Mouse (Mus musculus) liver, adult 2 months (tissue): ENCODE measurements around the gene Fbxo9. TPM values are rescaled to one million over a fixed set of nuclear protein-coding genes. Genes with fewer than 3 reads are reported as not detected.

ENCODE experiments used
- DNase-seq: peaks from one replicate; pipeline ENCODE4 v3.0.0-alpha.2; 2011; ENCODE audit warnings: low read depth, low spot score; ENCODE audit errors: extremely low read depth
- H3K27ac ChIP-seq: fragments of 200-500 bp; replicated peaks from 2 replicates; pipeline ENCODE4 v1.5.1; 2012; ENCODE audit warnings: low read depth, mild to moderate bottlenecking, control low read depth, inconsistent platforms, low read length; ENCODE audit not compliant: insufficient read depth
- H3K27me3 ChIP-seq: fragments of 200-500 bp; 2 replicates; pipeline ENCODE4 v1.6.1; 2012; ENCODE audit warnings: mild to moderate bottlenecking, moderate library complexity, low read length, inconsistent platforms; ENCODE audit not compliant: control insufficient read depth, insufficient read depth
- H3K36me3 ChIP-seq: fragments of 200-500 bp; 2 replicates; pipeline ENCODE4 v1.6.1; 2012; ENCODE audit warnings: low read length, inconsistent platforms; ENCODE audit not compliant: control insufficient read depth, insufficient read depth
- H3K4me1 ChIP-seq: fragments of 200-500 bp; 2 replicates; pipeline ENCODE4 v1.6.1; 2011; ENCODE audit warnings: low read length; ENCODE audit not compliant: control insufficient read depth, insufficient read depth
- H3K4me3 ChIP-seq: fragments of 200-500 bp; 2 replicates; pipeline ENCODE4 v1.5.1; 2011; ENCODE audit warnings: low read depth, mild to moderate bottlenecking, control low read depth, low read length, moderate library complexity; ENCODE audit not compliant: insufficient read depth
- H3K79me2 ChIP-seq: fragments of 200-500 bp; 2 replicates; pipeline ENCODE4 v1.6.1; 2012; ENCODE audit warnings: inconsistent platforms, mild to moderate bottlenecking, low read length, moderate library complexity; ENCODE audit not compliant: control insufficient read depth, insufficient read depth
- H3K9ac ChIP-seq: fragments of 200-500 bp; 2 replicates; pipeline ENCODE4 v1.6.1; 2012; ENCODE audit warnings: low read depth, mild to moderate bottlenecking, control low read depth, inconsistent platforms, low read length
- CTCF ChIP-seq: fragments of 200-500 bp; IDR thresholded peaks from 2 replicates; pipeline ENCODE4 v1.5.1; 2011; ENCODE audit warnings: low read depth, low read length, control low read depth
- POLR2A ChIP-seq: fragments of 200-500 bp; IDR thresholded peaks from 2 replicates; pipeline ENCODE4 v1.6.1; 2011; ENCODE audit warnings: low read length, control low read depth; ENCODE audit not compliant: insufficient read depth; ENCODE audit errors: extremely low read depth
- WGBS: fragments of 180-500 bp; shearing (Covaris S2); methylation state at CpG from one replicate; pipeline ENCODE4 v1.1.7; 2018; 5-methylcytosine and 5-hydroxymethylcytosine counted together
- polyA plus RNA-seq: library from polyadenylated mRNA; depleted of rRNA; stranded (reverse); fragments of >200 nt; gene quantifications from 2 replicates; pipeline ENCODE4 v1.2.3, GENCODE M21; 2012
- total RNA-seq: library from RNA; depleted of rRNA; stranded (reverse); fragments of >200 nt; gene quantifications from 2 replicates; pipeline ENCODE4 v1.2.3, GENCODE M21; 2014

Gene Fbxo9
- total and polyA plus RNA-seq, 2 experiments, result 80.5 to 107 TPM

DNA sequence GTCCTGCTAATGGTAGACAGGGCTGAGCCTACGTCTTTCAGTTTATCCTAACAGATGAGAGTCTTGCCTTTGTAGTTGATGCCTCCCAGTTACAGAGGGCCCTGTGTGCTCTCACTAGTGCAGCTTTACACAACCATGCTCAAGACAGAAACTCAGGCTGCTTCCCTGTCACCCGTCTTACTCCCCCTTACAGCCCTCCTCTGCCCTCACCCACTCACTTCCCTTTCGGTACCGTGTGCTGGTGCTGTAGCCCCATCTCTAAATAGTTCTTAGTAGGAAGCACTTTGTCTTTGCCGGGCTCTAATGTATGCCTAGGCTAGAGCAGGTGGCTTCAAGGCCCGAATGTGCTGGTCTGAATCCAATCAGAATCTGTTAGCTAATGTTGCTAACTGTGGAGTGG lies 15.4 kb upstream of the Fbxo9 start:
- Histone ChIP-seq H3K79me2 (peaks cover 13% of the 10 kb centered on the region; the same call in 1 of the 2 replicates), H3K27me3 (no peaks in the 10 kb centered on the region), H3K9ac (no peak overlapping the region), H3K4me1 (no peaks in the 10 kb centered on the region), H3K4me3 (no peak overlapping the region), H3K36me3 (no peaks in the 10 kb centered on the region), H3K27ac (no peak overlapping the region)
- no peak for DNase-seq
- TF ChIP-seq CTCF, result no peak
- TF ChIP-seq POLR2A, result no peak
- 89% methylated on average over 6 of the region's 6 CpGs for WGBS

DNA sequence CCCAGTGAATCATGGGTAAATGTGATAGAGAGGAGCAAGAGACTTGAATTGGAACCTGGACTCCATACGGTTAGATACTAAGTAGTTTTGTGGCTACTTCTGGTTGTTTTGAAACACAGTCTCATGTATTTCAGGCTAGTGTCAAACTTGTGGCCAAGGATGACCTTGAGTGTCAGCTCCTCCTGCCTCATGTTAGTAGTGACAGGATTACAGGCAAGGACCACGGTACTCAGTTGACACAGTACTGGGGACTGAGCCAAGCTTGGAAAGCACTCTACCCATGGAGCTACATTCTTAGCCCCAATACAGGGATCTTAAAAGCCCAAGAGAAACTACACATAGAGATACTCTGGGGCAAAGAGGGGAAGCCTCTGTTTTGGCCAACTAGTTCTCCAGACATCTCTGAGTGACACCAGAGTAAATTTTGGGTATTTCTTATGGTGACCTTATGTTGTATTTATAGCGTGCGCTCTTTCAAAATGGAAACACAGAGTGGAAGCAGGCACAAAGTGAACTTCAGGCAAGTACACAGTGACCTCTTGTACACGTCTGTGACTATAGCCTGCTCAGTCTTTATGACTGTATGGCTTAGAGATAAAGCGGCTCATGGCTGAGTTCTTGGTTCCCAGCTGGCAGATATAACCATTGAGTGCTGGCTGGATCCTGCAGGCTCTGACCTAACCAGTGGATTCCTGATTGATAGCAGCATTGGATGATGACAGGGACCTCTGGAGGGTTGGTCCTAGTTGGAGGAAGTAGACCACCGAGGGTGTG lies 14.3 kb upstream of the Fbxo9 start:
- WGBS, result 80% methylated on average over 7 of the region's 7 CpGs
- H3K27ac ChIP-seq, result no peak overlapping the region
- H3K4me1 ChIP-seq, result peaks cover 1% of the 10 kb centered on the region; the same call in 1 of the 2 replicates

DNA sequence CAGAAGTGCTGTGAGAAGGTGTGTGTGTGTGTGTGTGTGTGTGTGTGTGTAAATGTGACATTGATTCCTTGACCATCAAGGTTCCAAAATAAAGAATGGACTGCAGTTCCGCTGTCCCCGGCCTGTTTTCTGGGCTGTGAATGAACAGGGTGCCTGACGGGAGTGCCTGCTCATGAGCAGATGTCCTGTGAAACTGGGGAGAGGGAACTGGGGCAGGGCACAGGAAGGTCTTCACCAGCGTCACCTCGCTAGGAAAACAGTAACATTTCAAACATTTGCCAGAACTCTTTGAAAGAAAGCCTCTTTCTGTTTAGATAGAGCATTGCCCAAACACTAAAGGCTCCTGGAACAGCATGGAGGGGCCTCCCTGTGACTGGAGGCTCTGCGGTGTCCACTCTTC lies 13.1 kb upstream of the Fbxo9 start:
- Histone ChIP-seq H3K27me3 (no peaks in the 10 kb centered on the region), H3K79me2 (peaks cover 17% of the 10 kb centered on the region; the same call in 1 of the 2 replicates), H3K4me3 (no peak overlapping the region), H3K27ac (no peak overlapping the region), H3K9ac (no peak overlapping the region), H3K36me3 (peaks cover 4% of the 10 kb centered on the region; the same call in 1 of the 2 replicates), H3K4me1 (peaks cover 6% of the 10 kb centered on the region)
- TF ChIP-seq CTCF (no peak), POLR2A (no peak)
- WGBS, result 37% methylated on average over 6 of the region's 6 CpGs
- DNase-seq, result no peak

More for the DNA sequence above, 14.3 kb upstream of the Fbxo9 start:
- no peak for TF ChIP-seq CTCF
- no peak for TF ChIP-seq POLR2A
- Histone ChIP-seq H3K36me3 (peaks cover 4% of the 10 kb centered on the region; the same call in 1 of the 2 replicates), H3K79me2 (peaks cover 15% of the 10 kb centered on the region; the same call in 1 of the 2 replicates), H3K9ac (no peak overlapping the region), H3K4me3 (no peak overlapping the region), H3K27me3 (no peaks in the 10 kb centered on the region)
- no peak for DNase-seq

DNA sequence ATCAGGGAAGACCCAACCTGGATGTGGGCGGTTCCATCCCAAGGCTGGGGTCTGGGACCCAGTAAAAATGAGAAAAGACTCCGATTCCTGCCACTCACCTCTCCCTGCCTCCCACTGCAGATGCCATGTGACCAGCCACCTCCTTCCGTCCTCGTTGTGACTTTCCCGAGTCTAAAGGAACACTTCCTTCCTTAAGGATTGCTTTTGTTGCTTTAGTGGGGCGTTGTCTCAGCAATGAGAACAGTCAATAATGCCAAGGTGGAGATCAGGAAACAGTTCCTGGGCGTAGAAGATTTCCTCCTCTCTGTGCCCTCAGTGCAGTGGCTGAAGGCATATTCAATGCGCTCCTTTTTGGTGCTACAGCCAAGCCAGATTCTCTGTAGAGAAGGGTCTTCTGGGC lies 12.5 kb upstream of the Fbxo9 start:
- Histone ChIP-seq H3K79me2 (peaks cover 17% of the 10 kb centered on the region; the same call in 1 of the 2 replicates), H3K9ac (no peak overlapping the region), H3K36me3 (peaks cover 4% of the 10 kb centered on the region; the same call in 1 of the 2 replicates), H3K27ac (no peak overlapping the region), H3K4me3 (no peak overlapping the region), H3K4me1 (peaks cover 6% of the 10 kb centered on the region), H3K27me3 (no peaks in the 10 kb centered on the region)
- DNase-seq, result no peak
- TF ChIP-seq POLR2A, result no peak
- no peak for TF ChIP-seq CTCF
- 75% methylated on average over 8 of the region's 8 CpGs for WGBS

DNA sequence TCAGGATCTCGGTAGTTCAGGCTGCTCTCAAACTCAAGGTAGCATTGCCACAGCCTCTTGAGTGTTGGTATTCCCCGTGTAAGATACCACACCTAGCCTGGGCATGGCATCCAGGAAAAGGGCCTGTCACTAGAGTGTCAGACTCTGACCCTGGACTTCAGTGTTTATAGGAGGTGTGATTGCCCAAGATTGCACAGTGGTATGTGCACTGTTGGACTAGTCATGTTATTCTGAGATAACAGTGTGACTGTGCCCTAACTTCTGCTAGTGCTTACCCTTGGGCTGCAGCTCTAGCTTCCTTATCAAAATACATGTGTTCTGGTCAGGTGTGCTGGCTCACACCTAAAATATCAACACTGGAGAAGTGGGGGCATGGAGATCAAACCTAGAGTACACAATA lies 8.8 kb upstream of the Fbxo9 start:
- 34% methylated on average over 2 of the region's 2 CpGs for WGBS
- H3K36me3 ChIP-seq, result peaks cover 4% of the 10 kb centered on the region; the same call in 1 of the 2 replicates
- TF ChIP-seq CTCF (no peak), POLR2A (no peak)

DNA sequence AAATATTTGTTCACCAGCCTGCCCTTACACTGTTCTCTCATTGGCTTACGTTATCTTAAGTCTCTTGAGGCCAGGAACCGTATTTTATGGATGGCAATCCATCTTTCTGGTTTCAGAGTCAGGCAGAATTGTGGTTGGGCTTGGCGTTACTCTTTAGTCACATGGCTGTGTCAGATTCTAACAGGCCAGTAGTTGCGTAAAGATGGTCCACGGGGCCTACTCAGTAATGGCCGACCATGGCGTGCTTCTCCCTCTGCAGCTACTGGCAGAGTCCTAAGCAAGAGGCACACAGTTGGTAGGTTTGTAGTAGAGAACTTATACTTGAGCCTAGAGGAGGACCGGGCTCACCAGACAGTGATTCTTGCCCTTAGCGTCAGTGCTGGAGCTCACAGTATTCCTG lies 6.9 kb upstream of the Fbxo9 start:
- no peak for DNase-seq
- TF ChIP-seq POLR2A (no peak), CTCF (no peak)
- Histone ChIP-seq H3K27ac (no peak overlapping the region), H3K4me1 (peaks cover 9% of the 10 kb centered on the region), H3K4me3 (no peak overlapping the region), H3K79me2 (peaks cover 22% of the 10 kb centered on the region), H3K9ac (no peak overlapping the region), H3K27me3 (no peaks in the 10 kb centered on the region), H3K36me3 (peaks cover 4% of the 10 kb centered on the region; the same call in 1 of the 2 replicates)
- WGBS, result 90% methylated on average over 9 of the region's 9 CpGs

More for the DNA sequence above, 8.8 kb upstream of the Fbxo9 start:
- Histone ChIP-seq H3K27ac (peak overlapping the region; percentile 56), H3K4me1 (peaks cover 9% of the 10 kb centered on the region), H3K4me3 (no peak overlapping the region), H3K79me2 (peaks cover 26% of the 10 kb centered on the region), H3K27me3 (no peaks in the 10 kb centered on the region), H3K9ac (0 out of 2 replicates have a peak overlapping the region, but pooled peaks have one; percentile 42)
- DNase-seq, result peak; percentile 92
